Mouse (Mus musculus) G1E (cell line): ENCODE measurements around the gene Ppp2r3a. TPM values are rescaled to one million over a fixed set of nuclear protein-coding genes. Genes with fewer than 3 reads are reported as not detected.

Source experiments
- ATAC-seq: 2 replicates; pipeline ENCODE4 v1.8.0; 2016; ENCODE audit warnings: mild to moderate bottlenecking; ENCODE audit not compliant: insufficient number of reproducible peaks, poor library complexity, low FRiP score, severe bottlenecking; ENCODE audit errors: extremely low read depth
- DNase-seq: peaks from one replicate; pipeline ENCODE4 v3.0.0; 2012; ENCODE audit warnings: low spot score
- H3K27me3 ChIP-seq: 2 replicates; pipeline ENCODE4 v1.6.1; 2012; ENCODE audit warnings: mild to moderate bottlenecking, low read length, inconsistent platforms; ENCODE audit not compliant: insufficient read depth
- H3K36me3 ChIP-seq: replicated peaks from 2 replicates; pipeline ENCODE3; 2012; ENCODE audit warnings: mild to moderate bottlenecking, inconsistent platforms
- H3K4me1 ChIP-seq: 2 replicates; pipeline ENCODE4 v1.6.1; 2012; ENCODE audit warnings: low read depth, low read length, inconsistent platforms, mixed read lengths; ENCODE audit not compliant: insufficient read depth
- H3K4me3 ChIP-seq: 2 replicates; pipeline ENCODE4 v1.5.1; 2012; ENCODE audit warnings: low read depth, mild to moderate bottlenecking, inconsistent platforms, low read length, moderate library complexity, mixed read lengths
- H3K9me3 ChIP-seq: replicated peaks from 2 replicates; pipeline ENCODE4 v1.6.1; 2012; ENCODE audit warnings: inconsistent platforms
- CTCF ChIP-seq: IDR thresholded peaks from 2 replicates; pipeline ENCODE4 v1.5.1; 2012; ENCODE audit warnings: low read depth, low read length, inconsistent platforms, mixed read lengths
- GATA1 ChIP-seq: IDR thresholded peaks from 2 replicates; pipeline ENCODE4 v1.6.1; 2012; ENCODE audit warnings: borderline replicate concordance, low read length, inconsistent platforms, mixed read lengths
- GATA2 ChIP-seq: IDR thresholded peaks from 2 replicates; pipeline ENCODE4 v1.6.1; 2012; ENCODE audit warnings: low read depth, low read length, inconsistent platforms, borderline replicate concordance
- POLR2AphosphoS5 ChIP-seq: IDR thresholded peaks from 2 replicates; pipeline ENCODE4 v1.6.1; 2012; ENCODE audit warnings: low read depth, low read length, inconsistent platforms; ENCODE audit not compliant: insufficient replicate concordance
- TAL1 ChIP-seq: conservative IDR thresholded peaks from 2 replicates; pipeline ENCODE4 v1.6.1; 2012; ENCODE audit warnings: low read depth, low read length, inconsistent platforms, mixed read lengths
- polyA plus RNA-seq: library from polyadenylated mRNA; stranded (reverse); fragments of >175 nt; gene quantifications from 2 replicates; pipeline ENCODE4 v1.2.3, GENCODE M21; 2012
- total RNA-seq, 2 experiments: library from RNA; stranded (forward) in 1 of 2; stranded (reverse) in 1 of 2; fragments of 200-1000 nt in 1 of 2; fragments of >200 nt in 1 of 2; fragmentation: Nextera tagmentation in 1 of 2; gene quantifications; 2 replicates each; pipeline ENCODE4 v1.2.3; 2014 to 2017

Ppp2r3a gene
- total and polyA plus RNA-seq, 3 experiments: 0.71 TPM; not detected in 2

DNA sequence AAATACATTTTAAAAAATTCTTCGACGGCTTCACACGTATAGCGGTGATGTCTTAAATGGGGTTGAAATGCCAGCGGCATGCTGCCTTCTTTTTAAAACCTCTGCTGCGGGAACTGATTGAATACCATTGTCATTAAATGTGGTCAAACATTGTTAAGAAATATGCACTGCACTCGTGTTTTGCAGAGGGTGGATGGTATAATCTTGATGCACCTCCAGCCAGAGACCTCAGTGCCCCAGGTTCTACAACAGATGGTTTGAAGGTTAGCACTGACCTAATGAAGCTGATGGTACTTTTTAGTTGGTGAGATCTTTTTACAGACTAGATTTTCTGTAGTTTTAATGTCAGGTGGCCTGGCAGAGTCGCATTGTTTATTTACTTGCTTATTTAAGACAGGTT is 175.9 kb downstream of the Ppp2r3a start:
- Histone ChIP-seq H3K4me1 (peaks cover 29% of the 10 kb centered on the region), H3K36me3 (peaks cover 41% of the 10 kb centered on the region), H3K27me3 (no peaks in the 10 kb centered on the region), H3K4me3 (peak overlapping the region; percentile 95), H3K9me3 (no peaks in the 10 kb centered on the region)
- TF ChIP-seq TAL1 (no peak), POLR2AphosphoS5 (no peak)
- DNase-seq (no peak), ATAC-seq (no peak)

GRCm38 (mm10) chr9:101075091-101075581 is 176.5 kb downstream of the Ppp2r3a start:
- Histone ChIP-seq H3K27me3 (no peaks in the 10 kb centered on the region), H3K4me1 (peaks cover 28% of the 10 kb centered on the region), H3K36me3 (peaks cover 38% of the 10 kb centered on the region), H3K9me3 (0 out of 2 replicates have a peak, but pooled peaks cover under 1% of the 10 kb centered on the region), H3K4me3 (peak overlapping the region; percentile 95)
- DNase-seq (no peak), ATAC-seq (no peak)
- no peak for TF ChIP-seq POLR2AphosphoS5

DNA sequence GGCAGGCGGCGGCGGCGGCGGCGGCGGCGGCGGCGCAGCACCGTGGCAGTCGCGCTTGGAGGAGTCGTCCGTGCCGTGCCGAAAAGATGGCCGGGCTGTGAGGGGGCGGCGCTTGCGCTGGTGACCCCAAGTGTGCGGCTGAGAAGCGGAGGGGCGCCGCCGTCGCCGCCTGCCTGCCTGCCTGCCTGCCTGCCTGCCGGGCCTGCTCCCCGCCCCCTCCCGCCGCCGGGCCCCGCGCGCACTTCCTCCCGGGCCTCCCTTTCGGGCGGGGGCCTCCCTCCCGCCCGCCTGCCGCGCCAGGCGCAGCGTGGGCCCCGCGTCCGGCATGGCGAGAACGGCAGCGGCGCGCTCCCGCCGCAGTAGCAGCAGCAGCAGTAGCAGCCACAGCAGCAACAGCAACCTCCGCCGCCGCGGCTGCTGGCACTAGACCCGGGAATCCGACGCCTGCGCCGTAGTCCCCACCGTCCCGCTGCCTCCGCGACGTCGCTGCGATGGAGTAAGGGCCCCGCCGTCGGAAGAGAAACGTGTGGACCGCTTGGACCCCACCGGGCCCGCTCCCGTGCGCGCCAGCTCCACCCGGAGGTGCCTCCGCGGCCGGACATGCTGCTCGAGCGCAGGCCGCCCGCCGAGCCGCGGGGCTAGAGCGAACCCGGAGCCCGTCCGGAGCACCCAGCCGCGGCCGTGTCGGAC is 177.1 kb downstream of the Ppp2r3a start:
- Histone ChIP-seq H3K9me3 (0 out of 2 replicates have a peak, but pooled peaks cover 5% of the 10 kb centered on the region), H3K4me3 (peak overlapping the region; percentile 95), H3K27me3 (no peaks in the 10 kb centered on the region), H3K4me1 (peaks cover 25% of the 10 kb centered on the region), H3K36me3 (peaks cover 32% of the 10 kb centered on the region)
- TF ChIP-seq GATA2 (no peak), CTCF (no peak), GATA1 (no peak), POLR2AphosphoS5 (no peak), TAL1 (no peak)
- DNase-seq (peak; percentile 74), ATAC-seq (no peak)

DNA sequence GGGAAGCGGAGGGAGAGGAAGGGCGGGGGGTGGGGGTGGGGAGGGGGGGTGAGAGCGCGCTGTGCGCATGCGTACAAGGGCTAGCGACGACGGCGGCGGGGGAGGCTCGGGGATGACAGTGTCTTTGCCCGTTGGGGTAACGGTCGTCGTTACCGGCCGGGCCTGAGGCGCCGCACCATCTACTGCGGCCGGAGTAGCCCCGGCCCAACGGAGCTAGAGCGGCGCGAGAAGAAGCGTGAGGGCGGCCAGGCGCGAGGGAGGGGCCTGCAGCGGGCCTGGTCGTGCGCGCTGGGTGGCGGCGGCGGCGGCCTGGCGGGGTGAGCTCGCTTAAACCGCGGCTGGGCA is 177.6 kb downstream of the Ppp2r3a start, which contains the start of gene Msl2:
TSS of gene Msl2 (plus strand) at position 115 of the 345 bp plus-strand sequence.
- Histone ChIP-seq H3K27me3 (no peaks in the 10 kb centered on the region), H3K4me3 (peak within 1 kb of the TSS; percentile 95), H3K36me3 (peaks cover 28% of the 10 kb centered on the region), H3K9me3 (0 out of 2 replicates have a peak, but pooled peaks cover 5% of the 10 kb centered on the region), H3K4me1 (peaks cover 21% of the 10 kb centered on the region)
- no peak for TF ChIP-seq CTCF
- no peak for TF ChIP-seq TAL1
- TF ChIP-seq GATA1: no peak
- TF ChIP-seq POLR2AphosphoS5: no peak
- DNase-seq: no peak
- ATAC-seq: no peak

DNA sequence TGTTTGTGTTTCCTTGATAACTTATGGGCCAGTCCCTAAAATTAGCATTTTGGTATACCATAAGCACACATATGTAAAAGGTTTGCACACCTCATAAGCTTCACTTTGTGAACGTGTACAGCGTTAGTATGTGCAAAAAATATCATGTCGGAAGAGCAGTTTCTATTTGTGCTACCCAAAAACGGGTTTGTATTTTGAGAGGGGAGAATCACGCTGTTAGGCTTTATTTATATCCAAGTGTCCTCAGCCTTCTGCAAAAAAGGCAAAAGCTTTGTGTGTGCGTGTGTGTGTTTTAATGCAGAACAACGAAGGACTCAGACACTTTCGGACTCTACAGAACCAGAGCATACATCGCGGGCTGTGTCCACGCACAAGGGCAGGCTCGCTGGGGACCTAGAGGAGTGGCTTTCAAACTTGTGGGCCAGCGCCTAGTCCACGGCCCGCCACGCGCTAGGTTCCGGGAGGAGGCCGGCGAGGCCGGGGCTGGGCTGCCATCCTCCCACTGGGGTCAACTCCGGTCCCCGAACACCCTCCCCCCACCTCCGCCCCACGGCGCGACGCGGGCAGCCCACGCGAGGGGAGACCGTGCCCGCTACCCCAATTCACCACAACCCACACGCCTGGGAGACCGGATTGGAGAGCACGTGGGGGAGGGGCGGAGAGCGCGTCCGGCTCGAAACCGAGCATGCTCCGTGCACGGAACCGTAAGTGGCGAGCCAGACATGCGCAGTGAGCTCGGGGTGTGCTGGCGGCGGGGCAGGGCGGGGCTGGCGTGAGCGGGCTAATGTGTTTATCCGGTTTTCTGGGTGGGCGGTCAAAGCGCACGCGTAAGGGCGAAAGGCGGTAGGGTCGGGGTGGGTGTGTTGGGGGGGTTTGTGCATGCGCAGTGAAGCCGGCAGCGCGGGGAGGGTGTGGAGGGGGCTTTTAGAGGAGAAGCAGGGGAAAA is 178.3 kb downstream of the Ppp2r3a start:
- TF ChIP-seq CTCF: no peak
- TF ChIP-seq GATA1: no peak
- TF ChIP-seq GATA2: no peak
- no peak for TF ChIP-seq TAL1
- no peak for TF ChIP-seq POLR2AphosphoS5
- H3K9me3 ChIP-seq: 0 out of 2 replicates have a peak, but pooled peaks cover 5% of the 10 kb centered on the region
- H3K27me3 ChIP-seq: no peaks in the 10 kb centered on the region
- H3K36me3 ChIP-seq: peaks cover 22% of the 10 kb centered on the region
- ATAC-seq: peak; percentile 76
- H3K4me3 ChIP-seq: peak overlapping the region; percentile 95
- peak; percentile 97 for DNase-seq
- peaks cover 14% of the 10 kb centered on the region for H3K4me1 ChIP-seq

GRCm38 (mm10) chr9:101072506-101072905 is 179.1 kb downstream of the Ppp2r3a start:
- no peak overlapping the region; the same call in 1 of the 2 replicates for H3K4me3 ChIP-seq
- ATAC-seq: no peak
- no peak for TF ChIP-seq TAL1
- no peak for TF ChIP-seq GATA2
- TF ChIP-seq CTCF: no peak
- no peak for TF ChIP-seq GATA1
- TF ChIP-seq POLR2AphosphoS5: no peak
- peaks cover 20% of the 10 kb centered on the region for H3K36me3 ChIP-seq
- no peaks in the 10 kb centered on the region for H3K27me3 ChIP-seq
- no peak for DNase-seq
- peaks cover 11% of the 10 kb centered on the region for H3K4me1 ChIP-seq
- 0 out of 2 replicates have a peak, but pooled peaks cover 5% of the 10 kb centered on the region for H3K9me3 ChIP-seq
